Comparison of ENCODE assay signal across 20 mouse cellular contexts in the genomic region with DNA sequence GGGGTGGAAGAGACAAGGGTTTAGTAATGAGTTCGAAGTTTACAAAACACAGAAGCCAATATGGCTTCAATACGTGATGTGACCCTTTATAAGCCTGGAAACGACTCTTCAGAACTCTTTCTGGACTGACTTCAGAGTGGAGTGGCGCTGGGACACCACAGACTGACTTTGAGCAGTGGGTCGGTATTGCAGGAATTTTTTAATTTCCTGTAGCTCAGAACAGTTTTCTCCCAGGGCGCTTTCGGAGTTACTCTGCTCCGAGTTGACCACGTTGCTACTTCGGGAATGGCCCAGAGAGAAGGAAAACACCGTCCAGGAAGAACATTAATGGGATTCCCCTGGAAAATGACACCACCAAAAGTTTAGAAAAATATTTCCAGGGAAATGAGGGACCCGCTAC.
A peak's percentile ranks its signal among the peaks of the same experiment; 100 is the strongest.
DNase-seq lines count a peak whose midpoint lies in the region; ATAC-seq lines count a peak whose summit lies in the region.
"Had no signal": no experiment of that assay in that cellular context is flagged by ENCODE, and none has a peak within 500 bp of the region (broad histone marks: within the 10 kb centered on the region; RNA-seq: fewer than 3 reads in every experiment).

No protein-coding gene starts in this region.

- no peak overlapping the region for H3K9ac ChIP-seq in intestine, embryonic 14.5 days (ENCODE audit: low read length)
- H3K9ac ChIP-seq in intestine, embryonic 16.5 days (ENCODE audit: low read depth, low read length): no peak overlapping the region
- H3K9ac ChIP-seq in embryonic facial prominence, embryonic 14.5 days (ENCODE audit: low read depth, low read length): no peak overlapping the region
- no peak overlapping the region for H3K9ac ChIP-seq in limb, embryonic 13.5 days
- H3K9ac ChIP-seq: forebrain, embryonic 12.5 days; hindbrain, embryonic 15.5 days; neural tube, embryonic 12.5 days had no signal

- WGBS in intestine, embryonic 14.5 days: 67% methylated on average over 12 of the region's 12 CpGs
- 71% methylated on average over 12 of the region's 12 CpGs for whole genome bisulfite sequencing in intestine, embryonic 16.5 days
- WGBS in embryonic facial prominence, embryonic 10.5 days: 55% methylated on average over 12 of the region's 12 CpGs
- WGBS in embryonic facial prominence, embryonic 14.5 days: 41% methylated on average over 12 of the region's 12 CpGs
- WGBS in limb, embryonic 13.5 days: 34% methylated on average over 12 of the region's 12 CpGs

- no peaks in the 10 kb centered on the region for H3K9me3 ChIP-seq in intestine, embryonic 14.5 days (ENCODE audit: control insufficient read depth, low read length)
- H3K9me3 ChIP-seq in intestine, embryonic 16.5 days (ENCODE audit: control insufficient read depth, low read length): no peaks in the 10 kb centered on the region
- no peaks in the 10 kb centered on the region for H3K9me3 ChIP-seq in embryonic facial prominence, embryonic 10.5 days
- H3K9me3 ChIP-seq in embryonic facial prominence, embryonic 14.5 days (ENCODE audit: control insufficient read depth, low read length): no peaks in the 10 kb centered on the region
- no peaks in the 10 kb centered on the region for H3K9me3 ChIP-seq in limb, embryonic 13.5 days
- H3K9me3 ChIP-seq: forebrain, embryonic 12.5 days; hindbrain, embryonic 15.5 days; megakaryocyte, embryonic 14.5 days; neural tube, embryonic 12.5 days had no signal

- 0 out of 2 replicates have a peak, but pooled peaks cover 7% of the 10 kb centered on the region for H3K4me1 ChIP-seq in intestine, embryonic 14.5 days (replicated peaks; ENCODE audit: control insufficient read depth, insufficient read depth, low read length)
- H3K4me1 ChIP-seq in intestine, embryonic 16.5 days (ENCODE audit: control insufficient read depth, insufficient read depth, low read length): no peaks in the 10 kb centered on the region; the same call in 1 of the 2 replicates
- H3K4me1 ChIP-seq in embryonic facial prominence, embryonic 10.5 days: peaks cover 32% of the 10 kb centered on the region
- H3K4me1 ChIP-seq in embryonic facial prominence, embryonic 14.5 days (ENCODE audit: control insufficient read depth, insufficient read depth, low read length): no peaks in the 10 kb centered on the region
- peaks cover 35% of the 10 kb centered on the region for H3K4me1 ChIP-seq in limb, embryonic 13.5 days

- no peak overlapping the region for H3K4me2 ChIP-seq in intestine, embryonic 14.5 days (ENCODE audit: low read length)
- no peak overlapping the region for H3K4me2 ChIP-seq in intestine, embryonic 16.5 days (ENCODE audit: low read depth, low read length)
- H3K4me2 ChIP-seq in embryonic facial prominence, embryonic 14.5 days (ENCODE audit: low read depth, low read length): no peak overlapping the region
- H3K4me2 ChIP-seq in limb, embryonic 13.5 days (replicated peaks): no peak overlapping the region

- peak; percentile 46 for DNase-seq in intestine, embryonic 14.5 days (ENCODE audit: low spot score)
- DNase-seq in embryonic facial prominence, embryonic 10.5 days (ENCODE audit: low spot score): peak; percentile 12
- DNase-seq in embryonic facial prominence, embryonic 14.5 days (ENCODE audit: low spot score): peak; percentile 45
- no peak for DNase-seq in cerebellum, postnatal 4 days (ENCODE audit: low spot score in 2 of 2)
- no peak for DNase-seq in urinary bladder, adult 18-20 months (ENCODE audit: low spot score in 2 of 2)
- DNase-seq: cerebellum, adult 18-20 months; cerebellum, postnatal 14 days; gastrocnemius, adult 2 months; heart, postnatal 4 days; lung, adult 18-20 months; midbrain, embryonic 14.5 days; right cerebral cortex, postnatal 25 days; thymus, postnatal 25 days had no signal

- H3K4me3 ChIP-seq in intestine, embryonic 14.5 days (ENCODE audit: low read depth, low read length): no peak overlapping the region
- H3K4me3 ChIP-seq in intestine, embryonic 16.5 days (ENCODE audit: low read length): no peak overlapping the region
- H3K4me3 ChIP-seq in embryonic facial prominence, embryonic 10.5 days: no peak overlapping the region
- no peak overlapping the region for H3K4me3 ChIP-seq in embryonic facial prominence, embryonic 14.5 days (ENCODE audit: low read depth, low read length)
- H3K4me3 ChIP-seq in limb, embryonic 13.5 days: no peak overlapping the region

- no peak for ATAC-seq in intestine, embryonic 14.5 days (replicated peaks; ENCODE audit: low FRiP score, low TSS enrichment, low read depth)
- no peak for ATAC-seq in intestine, embryonic 16.5 days
- ATAC-seq in embryonic facial prominence, embryonic 14.5 days (ENCODE audit: low read depth): no peak
- ATAC-seq in limb, embryonic 13.5 days (ENCODE audit: low FRiP score, low read depth): peak; percentile 61
- ATAC-seq: intestine, postnatal 0 days had no signal

- no peaks in the 10 kb centered on the region for H3K27me3 ChIP-seq in intestine, embryonic 14.5 days (replicated peaks; ENCODE audit: control insufficient read depth, insufficient read depth, low read length)
- no peaks in the 10 kb centered on the region for H3K27me3 ChIP-seq in intestine, embryonic 16.5 days (replicated peaks; ENCODE audit: control insufficient read depth, insufficient read depth, low read length)
- H3K27me3 ChIP-seq in embryonic facial prominence, embryonic 10.5 days (replicated peaks; ENCODE audit: low read depth, poor library complexity, severe bottlenecking): peaks cover 87% of the 10 kb centered on the region
- H3K27me3 ChIP-seq in embryonic facial prominence, embryonic 14.5 days (replicated peaks; ENCODE audit: control insufficient read depth, insufficient read depth, low read length): no peaks in the 10 kb centered on the region
- no peaks in the 10 kb centered on the region for H3K27me3 ChIP-seq in limb, embryonic 13.5 days

- no peaks in the 10 kb centered on the region for H3K36me3 ChIP-seq in intestine, embryonic 14.5 days (ENCODE audit: control insufficient read depth, insufficient read depth, low read length)
- no peaks in the 10 kb centered on the region for H3K36me3 ChIP-seq in intestine, embryonic 16.5 days (ENCODE audit: control insufficient read depth, insufficient read depth, low read length)
- no peaks in the 10 kb centered on the region for H3K36me3 ChIP-seq in embryonic facial prominence, embryonic 10.5 days (replicated peaks)
- no peaks in the 10 kb centered on the region for H3K36me3 ChIP-seq in embryonic facial prominence, embryonic 14.5 days (ENCODE audit: control insufficient read depth, insufficient read depth, low read length)
- H3K36me3 ChIP-seq in limb, embryonic 13.5 days: no peaks in the 10 kb centered on the region
- H3K36me3 ChIP-seq: forebrain, embryonic 12.5 days; hindbrain, embryonic 15.5 days; neural tube, embryonic 12.5 days had no signal

- H3K27ac ChIP-seq in intestine, embryonic 14.5 days (ENCODE audit: low read depth): no peak overlapping the region
- H3K27ac ChIP-seq in intestine, embryonic 16.5 days (ENCODE audit: low read length): no peak overlapping the region
- no peak overlapping the region for H3K27ac ChIP-seq in embryonic facial prominence, embryonic 10.5 days (replicated peaks)
- H3K27ac ChIP-seq in embryonic facial prominence, embryonic 14.5 days (replicated peaks; ENCODE audit: low read depth, low read length): no peak overlapping the region
- H3K27ac ChIP-seq in limb, embryonic 13.5 days: peak overlapping the region; percentile 48; the same call in 1 of the 2 replicates
- H3K27ac ChIP-seq: forebrain, embryonic 12.5 days; gastrocnemius, adult 2 months; hindbrain, embryonic 15.5 days; neural tube, embryonic 12.5 days had no signal

Comparison
In these comparisons a context has a peak if more than half of its experiments do, and no peak if none do; other contexts are left out.
1. DNase-seq: peak in intestine, embryonic 14.5 days (single experiment), embryonic facial prominence, embryonic 10.5 days (single experiment) and embryonic facial prominence, embryonic 14.5 days (single experiment); none in cerebellum, postnatal 4 days (0 of 2) and urinary bladder, adult 18-20 months (0 of 2).